Mouse (Mus musculus): Measurements from ENCODE around the gene Hsdl1. TPM values are rescaled to one million over a fixed set of nuclear protein-coding genes. Genes with fewer than 3 reads are reported as not detected.

Hsdl1 gene
- polyA plus RNA-seq, 1 experiment from 2014 or later = 183 TPM

GRCm38 (mm10) chr8:119616358-119616757 lies 41.4 kb upstream of the Hsdl1 start:
- Histone ChIP-seq H3K27me3 (replicated peaks; ENCODE audit: control insufficient read depth, insufficient read depth, low read length) (no peaks in the 10 kb centered on the region), H3K9ac (replicated peaks; ENCODE audit: low read depth, low read length) (no peak overlapping the region), H3K27ac (ENCODE audit: low read length) (no peak overlapping the region), H3K4me1 (replicated peaks; ENCODE audit: control insufficient read depth, insufficient read depth, low read length) (no peaks in the 10 kb centered on the region), H3K9me3 (ENCODE audit: control insufficient read depth, low read length) (no peaks in the 10 kb centered on the region), H3K4me2 (ENCODE audit: low read length) (no peak overlapping the region), H3K4me3 (replicated peaks; ENCODE audit: low read length) (no peak overlapping the region), H3K36me3 (ENCODE audit: control insufficient read depth, insufficient read depth) (no peaks in the 10 kb centered on the region)
- no peak for ATAC-seq
- 74% methylated on average over 7 of the region's 7 CpGs for WGBS

- Histone ChIP-seq H3K9ac (replicated peaks; ENCODE audit: low read depth, low read length) (no peak overlapping the region), H3K27me3 (replicated peaks; ENCODE audit: control insufficient read depth, insufficient read depth, low read length) (no peaks in the 10 kb centered on the region), H3K9me3 (ENCODE audit: control insufficient read depth, low read length) (no peaks in the 10 kb centered on the region), H3K27ac (ENCODE audit: low read length) (no peak overlapping the region), H3K4me2 (ENCODE audit: low read length) (no peak overlapping the region), H3K36me3 (ENCODE audit: control insufficient read depth, insufficient read depth) (no peaks in the 10 kb centered on the region), H3K4me3 (replicated peaks; ENCODE audit: low read length) (no peak overlapping the region), H3K4me1 (replicated peaks; ENCODE audit: control insufficient read depth, insufficient read depth, low read length) (no peaks in the 10 kb centered on the region)
- ATAC-seq = no peak
- WGBS = 70% methylated on average over 14 of the region's 14 CpGs
These were observed 40.1 kb upstream of the Hsdl1 start for GRCm38 (mm10) chr8:119615096-119615495.

GRCm38 (mm10) chr8:119612471-119612870 lies 37.5 kb upstream of the Hsdl1 start, which contains the start of gene Adad2:
Gene Adad2, plus strand, starts transcription at chr8:119612747.
- no peak for ATAC-seq
- no peaks in the 10 kb centered on the region for H3K36me3 ChIP-seq (ENCODE audit: control insufficient read depth, insufficient read depth)
- H3K4me3 ChIP-seq (replicated peaks; ENCODE audit: low read length) = no peak within 1 kb of the TSS
- H3K9me3 ChIP-seq (ENCODE audit: control insufficient read depth, low read length) = no peaks in the 10 kb centered on the region
- H3K9ac ChIP-seq (replicated peaks; ENCODE audit: low read depth, low read length) = no peak within 1 kb of the TSS
- no peak within 1 kb of the TSS for H3K4me2 ChIP-seq (ENCODE audit: low read length)
- WGBS = 86% methylated on average over 26 of the region's 26 CpGs
- no peaks in the 10 kb centered on the region for H3K4me1 ChIP-seq (replicated peaks; ENCODE audit: control insufficient read depth, insufficient read depth, low read length)
- H3K27ac ChIP-seq (ENCODE audit: low read length) = no peak within 1 kb of the TSS
- no peaks in the 10 kb centered on the region for H3K27me3 ChIP-seq (replicated peaks; ENCODE audit: control insufficient read depth, insufficient read depth, low read length)

- Histone ChIP-seq H3K27me3 (replicated peaks; ENCODE audit: control insufficient read depth, insufficient read depth, low read length) (no peaks in the 10 kb centered on the region), H3K27ac (ENCODE audit: low read length) (no peak overlapping the region), H3K4me1 (replicated peaks; ENCODE audit: control insufficient read depth, insufficient read depth, low read length) (peaks cover 11% of the 10 kb centered on the region), H3K4me2 (ENCODE audit: low read length) (no peak overlapping the region), H3K4me3 (replicated peaks; ENCODE audit: low read length) (no peak overlapping the region), H3K9ac (replicated peaks; ENCODE audit: low read depth, low read length) (no peak overlapping the region), H3K36me3 (ENCODE audit: control insufficient read depth, insufficient read depth) (peaks cover 10% of the 10 kb centered on the region; the same call in 1 of the 2 replicates), H3K9me3 (ENCODE audit: control insufficient read depth, low read length) (no peaks in the 10 kb centered on the region)
- 85% methylated on average over 2 of the region's 2 CpGs for WGBS
- no peak for ATAC-seq
These were observed 31.2 kb upstream of the Hsdl1 start for GRCm38 (mm10) chr8:119606224-119606623.

- Histone ChIP-seq H3K27ac (ENCODE audit: low read length) (peak within 1 kb of the TSS; percentile 30; the same call in 1 of the 2 replicates), H3K4me3 (replicated peaks; ENCODE audit: low read length) (peak within 1 kb of the TSS; percentile 81), H3K36me3 (ENCODE audit: control insufficient read depth, insufficient read depth) (peaks cover 19% of the 10 kb centered on the region; the same call in 1 of the 2 replicates), H3K9me3 (ENCODE audit: control insufficient read depth, low read length) (no peaks in the 10 kb centered on the region), H3K4me1 (replicated peaks; ENCODE audit: control insufficient read depth, insufficient read depth, low read length) (peaks cover 11% of the 10 kb centered on the region), H3K4me2 (ENCODE audit: low read length) (peak within 1 kb of the TSS; percentile 89), H3K27me3 (replicated peaks; ENCODE audit: control insufficient read depth, insufficient read depth, low read length) (no peaks in the 10 kb centered on the region), H3K9ac (replicated peaks; ENCODE audit: low read depth, low read length) (peak within 1 kb of the TSS; percentile 82)
- peak; percentile 91 for ATAC-seq
- WGBS = under 1% methylated on average over 23 of the region's 23 CpGs
These were observed 30.0 kb upstream of the Hsdl1 start, which contains the start of gene Taf1c for GRCm38 (mm10) chr8:119604996-119605395. Gene Taf1c, minus strand, starts transcription at chr8:119605222.

GRCm38 (mm10) chr8:119604398-119604803 lies 29.4 kb upstream of the Hsdl1 start:
- Histone ChIP-seq H3K9ac (replicated peaks; ENCODE audit: low read depth, low read length) (peak overlapping the region; percentile 82), H3K27me3 (replicated peaks; ENCODE audit: control insufficient read depth, insufficient read depth, low read length) (no peaks in the 10 kb centered on the region), H3K4me1 (replicated peaks; ENCODE audit: control insufficient read depth, insufficient read depth, low read length) (peaks cover 11% of the 10 kb centered on the region), H3K4me3 (replicated peaks; ENCODE audit: low read length) (peak overlapping the region; percentile 81), H3K9me3 (ENCODE audit: control insufficient read depth, low read length) (no peaks in the 10 kb centered on the region), H3K4me2 (ENCODE audit: low read length) (peak overlapping the region; percentile 89), H3K36me3 (ENCODE audit: control insufficient read depth, insufficient read depth) (peaks cover 20% of the 10 kb centered on the region), H3K27ac (ENCODE audit: low read length) (no peak overlapping the region)
- ATAC-seq = peak; percentile 9; the same call in 1 of the 2 replicates
- WGBS = 44% methylated on average over 12 of the region's 12 CpGs

- WGBS = 92% methylated on average over 4 of the region's 4 CpGs
- Histone ChIP-seq H3K36me3 (ENCODE audit: control insufficient read depth, insufficient read depth) (peaks cover 21% of the 10 kb centered on the region), H3K9ac (replicated peaks; ENCODE audit: low read depth, low read length) (no peak overlapping the region), H3K9me3 (ENCODE audit: control insufficient read depth, low read length) (no peaks in the 10 kb centered on the region), H3K4me3 (replicated peaks; ENCODE audit: low read length) (no peak overlapping the region), H3K27ac (ENCODE audit: low read length) (no peak overlapping the region), H3K4me1 (replicated peaks; ENCODE audit: control insufficient read depth, insufficient read depth, low read length) (peaks cover 11% of the 10 kb centered on the region), H3K4me2 (ENCODE audit: low read length) (peak overlapping the region; percentile 89; the same call in 1 of the 2 replicates), H3K27me3 (replicated peaks; ENCODE audit: control insufficient read depth, insufficient read depth, low read length) (no peaks in the 10 kb centered on the region)
- ATAC-seq = no peak
These were observed 28.8 kb upstream of the Hsdl1 start for GRCm38 (mm10) chr8:119603771-119604170.

GRCm38 (mm10) chr8:119591456-119591855 lies 16.5 kb upstream of the Hsdl1 start:
- no peaks in the 10 kb centered on the region for H3K27me3 ChIP-seq (replicated peaks; ENCODE audit: control insufficient read depth, insufficient read depth, low read length)
- H3K4me3 ChIP-seq (replicated peaks; ENCODE audit: low read length) = no peak overlapping the region
- no peak for ATAC-seq
- no peak overlapping the region for H3K27ac ChIP-seq (ENCODE audit: low read length)
- no peaks in the 10 kb centered on the region for H3K36me3 ChIP-seq (ENCODE audit: control insufficient read depth, insufficient read depth)
- 94% methylated on average over 7 of the region's 7 CpGs for WGBS
- H3K4me2 ChIP-seq (ENCODE audit: low read length) = no peak overlapping the region
- H3K4me1 ChIP-seq (replicated peaks; ENCODE audit: control insufficient read depth, insufficient read depth, low read length) = no peaks in the 10 kb centered on the region
- no peak overlapping the region for H3K9ac ChIP-seq (replicated peaks; ENCODE audit: low read depth, low read length)
- no peaks in the 10 kb centered on the region for H3K9me3 ChIP-seq (ENCODE audit: control insufficient read depth, low read length)

GRCm38 (mm10) chr8:119590348-119590747 lies 15.4 kb upstream of the Hsdl1 start:
- Histone ChIP-seq H3K27me3 (replicated peaks; ENCODE audit: control insufficient read depth, insufficient read depth, low read length) (no peaks in the 10 kb centered on the region), H3K9ac (replicated peaks; ENCODE audit: low read depth, low read length) (no peak overlapping the region), H3K9me3 (ENCODE audit: control insufficient read depth, low read length) (no peaks in the 10 kb centered on the region), H3K4me1 (replicated peaks; ENCODE audit: control insufficient read depth, insufficient read depth, low read length) (peaks cover 4% of the 10 kb centered on the region; the same call in 1 of the 2 replicates), H3K4me2 (ENCODE audit: low read length) (no peak overlapping the region), H3K4me3 (replicated peaks; ENCODE audit: low read length) (no peak overlapping the region), H3K27ac (ENCODE audit: low read length) (no peak overlapping the region), H3K36me3 (ENCODE audit: control insufficient read depth, insufficient read depth) (no peaks in the 10 kb centered on the region)
- no peak for ATAC-seq
- WGBS = 82% methylated on average over 14 of the region's 14 CpGs

GRCm38 (mm10) chr8:119588844-119589243 lies 13.9 kb upstream of the Hsdl1 start:
- Histone ChIP-seq H3K9me3 (ENCODE audit: control insufficient read depth, low read length) (no peaks in the 10 kb centered on the region), H3K4me1 (replicated peaks; ENCODE audit: control insufficient read depth, insufficient read depth, low read length) (peaks cover 4% of the 10 kb centered on the region; the same call in 1 of the 2 replicates), H3K27ac (ENCODE audit: low read length) (no peak overlapping the region), H3K36me3 (ENCODE audit: control insufficient read depth, insufficient read depth) (no peaks in the 10 kb centered on the region), H3K4me2 (ENCODE audit: low read length) (no peak overlapping the region), H3K9ac (replicated peaks; ENCODE audit: low read depth, low read length) (no peak overlapping the region), H3K4me3 (replicated peaks; ENCODE audit: low read length) (no peak overlapping the region), H3K27me3 (replicated peaks; ENCODE audit: control insufficient read depth, insufficient read depth, low read length) (no peaks in the 10 kb centered on the region)
- no peak for ATAC-seq
- 30% methylated on average over 10 of the region's 10 CpGs for WGBS
